Mouse (Mus musculus) spleen, adult 2 months (tissue): Measurements from ENCODE around the gene Rb1.

ENCODE experiments used
- CTCF ChIP-seq: fragments of 200-500 bp; IDR thresholded peaks from 2 replicates; pipeline ENCODE4 v1.5.1; 2011; ENCODE audit warnings: mild to moderate bottlenecking, inconsistent platforms; ENCODE audit not compliant: insufficient read depth, insufficient read length, insufficient replicate concordance; ENCODE audit errors: extremely low read depth
- POLR2A ChIP-seq: fragments of 200-500 bp; IDR thresholded peaks from 2 replicates; pipeline ENCODE4 v1.6.1; 2011; ENCODE audit warnings: low read depth, low read length, inconsistent platforms

DNA sequence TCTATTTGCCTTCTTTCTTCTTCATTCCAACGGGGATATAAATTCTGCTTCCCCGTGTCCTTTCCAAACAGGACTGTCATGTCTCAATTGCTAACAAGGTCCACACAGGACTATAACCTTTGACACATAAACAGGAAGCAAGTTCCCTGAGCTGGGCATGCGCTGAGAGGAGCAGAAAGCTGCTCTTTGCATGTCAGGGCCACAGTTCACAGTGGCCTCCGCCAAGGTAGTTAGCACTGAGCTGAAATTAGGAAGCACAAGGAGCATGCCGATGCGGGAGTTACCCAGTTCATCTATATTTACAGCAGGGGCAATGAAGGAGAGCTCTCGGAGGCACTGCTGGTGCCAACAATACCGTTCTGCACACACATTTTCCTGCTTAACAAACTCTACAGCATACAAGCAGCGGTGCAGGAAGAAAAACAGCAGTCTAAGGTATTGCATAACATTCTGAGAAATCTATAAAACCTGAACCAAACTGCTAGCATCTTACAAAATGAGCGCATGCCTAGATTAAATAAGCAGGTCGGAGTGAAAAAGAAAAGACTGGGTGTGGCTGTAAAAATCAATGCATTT lies 48.8 kb upstream of the Rb1 start:
- TF ChIP-seq CTCF (no peak), POLR2A (no peak)
